Mouse (Mus musculus) kidney, embryonic 14.5 days (tissue): ENCODE measurements around the gene Sema5a. TPM values are rescaled to one million over a fixed set of nuclear protein-coding genes. Genes with fewer than 3 reads are reported as not detected.

Experiments used
- ATAC-seq: fragments of 200-750 bp; cut with Nextera tagmentation; 2 replicates; pipeline ENCODE4 v1.8.0; 2017; ENCODE audit warnings: moderate number of reproducible peaks, mild to moderate bottlenecking, moderate TSS enrichment, moderate library complexity; ENCODE audit not compliant: low FRiP score, low TSS enrichment
- H3K27ac ChIP-seq: fragments of 300-500 bp; sonication (generic); 2 replicates; pipeline ENCODE4 v1.5.1; 2014; ENCODE audit warnings: low read depth, mild to moderate bottlenecking, low read length, moderate library complexity, mixed read lengths
- H3K27me3 ChIP-seq: fragments of 300-500 bp; sonication (generic); 2 replicates; pipeline ENCODE4 v1.6.1; 2014; ENCODE audit warnings: mild to moderate bottlenecking, low read length; ENCODE audit not compliant: control insufficient read depth, insufficient read depth
- H3K36me3 ChIP-seq: fragments of 300-500 bp; sonication (generic); 2 replicates; pipeline ENCODE4 v1.6.1; 2014; ENCODE audit warnings: low read length, mixed read lengths; ENCODE audit not compliant: control insufficient read depth, insufficient read depth
- H3K4me1 ChIP-seq: fragments of 300-500 bp; sonication (generic); 2 replicates; pipeline ENCODE4 v1.6.1; 2014; ENCODE audit warnings: low read length, mixed read lengths; ENCODE audit not compliant: control insufficient read depth, insufficient read depth
- H3K4me2 ChIP-seq: fragments of 300-500 bp; sonication (generic); replicated peaks from 2 replicates; pipeline ENCODE4 v1.6.1; 2014; ENCODE audit warnings: low read depth, mild to moderate bottlenecking, low read length
- H3K4me3 ChIP-seq: fragments of 300-500 bp; sonication (generic); 2 replicates; pipeline ENCODE4 v1.5.1; 2014; ENCODE audit warnings: mild to moderate bottlenecking, low read length
- H3K9ac ChIP-seq: fragments of 300-500 bp; sonication (generic); 2 replicates; pipeline ENCODE4 v1.6.1; 2014; ENCODE audit warnings: low read depth, mild to moderate bottlenecking, low read length, moderate library complexity
- H3K9me3 ChIP-seq: fragments of 300-500 bp; sonication (generic); 2 replicates; pipeline ENCODE4 v1.6.1; 2016; ENCODE audit warnings: low read length; ENCODE audit not compliant: control insufficient read depth
- WGBS: fragments of 180-500 bp; shearing (Covaris S2); extraction: QIAGEN DNeasy Blood & Tissue Kit; methylation state at CpG from one replicate; pipeline ENCODE4 v1.1.7; 2014; 5-methylcytosine and 5-hydroxymethylcytosine counted together
- polyA plus RNA-seq: library from polyadenylated mRNA; unstranded; fragments of >200 nt; fragmentation: Nextera tagmentation; extraction: Ambion mirVana; gene quantifications from 2 replicates; pipeline ENCODE4 v1.2.1, GENCODE M21; 2014

Gene Sema5a
- polyA plus RNA-seq, 1 experiment from 2014 or later: 30.2 TPM

DNA sequence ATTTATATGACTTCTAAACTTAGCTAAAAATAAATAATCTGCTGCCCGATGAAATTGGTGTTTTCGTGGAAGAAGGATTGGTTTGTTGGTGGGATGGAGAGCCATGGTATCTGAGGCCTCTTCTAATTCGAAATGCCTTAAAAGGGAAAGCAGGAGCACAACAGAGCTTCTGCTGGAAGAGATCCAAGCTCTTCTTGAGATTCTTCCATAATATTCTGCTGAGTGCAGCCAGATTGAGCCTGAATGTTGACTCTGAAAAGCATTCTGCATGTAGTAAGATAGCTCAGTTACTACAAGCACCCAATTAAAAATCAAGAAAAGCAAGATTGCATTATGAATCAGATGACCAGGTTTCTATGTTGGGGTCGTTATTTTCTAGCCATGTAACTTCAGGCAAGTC is 36.8 kb downstream of the Sema5a start:
- H3K9me3 ChIP-seq: no peaks in the 10 kb centered on the region
- no peak overlapping the region for H3K9ac ChIP-seq
- H3K27me3 ChIP-seq: no peaks in the 10 kb centered on the region
- H3K27ac ChIP-seq: no peak overlapping the region
- no peaks in the 10 kb centered on the region for H3K36me3 ChIP-seq
- ATAC-seq: no peak
- 0 out of 2 replicates have a peak, but pooled peaks cover 4% of the 10 kb centered on the region for H3K4me1 ChIP-seq
- no peak overlapping the region for H3K4me3 ChIP-seq
- no peak overlapping the region for H3K4me2 ChIP-seq
- WGBS: 87% methylated on average over 4 of the region's 4 CpGs

- Histone ChIP-seq H3K27ac (no peak overlapping the region), H3K9ac (no peak overlapping the region), H3K4me3 (no peak overlapping the region), H3K36me3 (no peaks in the 10 kb centered on the region), H3K27me3 (no peaks in the 10 kb centered on the region), H3K4me1 (0 out of 2 replicates have a peak, but pooled peaks cover 4% of the 10 kb centered on the region), H3K4me2 (no peak overlapping the region), H3K9me3 (no peaks in the 10 kb centered on the region)
- WGBS: 49% methylated on average over 2 of the region's 2 CpGs
- no peak for ATAC-seq
Measured at GRCm38 (mm10) chr15:32284688-32285087, 40.1 kb downstream of the Sema5a start.

DNA sequence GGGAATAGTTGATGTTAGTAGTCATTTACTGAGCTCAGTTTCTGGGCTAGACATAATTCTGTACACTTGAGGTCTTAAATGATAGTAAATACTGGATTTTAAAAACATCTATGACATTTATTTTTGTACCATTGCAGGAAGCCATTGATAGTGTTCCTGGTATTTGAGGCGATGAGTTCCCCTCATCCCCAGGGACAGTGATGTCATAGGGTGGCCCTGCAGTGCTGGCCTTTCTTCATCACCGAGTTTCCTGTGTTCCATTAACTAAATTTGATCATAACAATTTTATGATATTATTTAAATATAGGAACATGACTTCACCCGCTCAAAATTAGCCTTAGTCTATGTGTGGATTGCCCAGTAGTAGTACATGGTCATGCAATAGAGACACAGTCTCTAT is 41.7 kb downstream of the Sema5a start:
- no peak overlapping the region for H3K4me3 ChIP-seq
- 0 out of 2 replicates have a peak, but pooled peaks cover 4% of the 10 kb centered on the region for H3K4me1 ChIP-seq
- H3K4me2 ChIP-seq: no peak overlapping the region
- no peak for ATAC-seq
- no peaks in the 10 kb centered on the region for H3K9me3 ChIP-seq
- H3K36me3 ChIP-seq: no peaks in the 10 kb centered on the region
- H3K27ac ChIP-seq: no peak overlapping the region
- H3K9ac ChIP-seq: no peak overlapping the region
- H3K27me3 ChIP-seq: no peaks in the 10 kb centered on the region
- 85% methylated on average over 3 of the region's 3 CpGs for WGBS

- Histone ChIP-seq H3K9me3 (no peaks in the 10 kb centered on the region), H3K9ac (no peak overlapping the region), H3K4me3 (no peak overlapping the region), H3K4me1 (0 out of 2 replicates have a peak, but pooled peaks cover 4% of the 10 kb centered on the region), H3K27me3 (no peaks in the 10 kb centered on the region), H3K36me3 (no peaks in the 10 kb centered on the region), H3K27ac (no peak overlapping the region), H3K4me2 (no peak overlapping the region)
- peak; percentile 46; the same call in 1 of the 2 replicates for ATAC-seq
- 30% methylated on average over 6 of the region's 6 CpGs for WGBS
Measured at GRCm38 (mm10) chr15:32288480-32288879, 43.9 kb downstream of the Sema5a start.

GRCm38 (mm10) chr15:32291000-32291399 is 46.4 kb downstream of the Sema5a start:
- no peak overlapping the region for H3K4me3 ChIP-seq
- 0 out of 2 replicates have a peak, but pooled peaks cover 4% of the 10 kb centered on the region for H3K4me1 ChIP-seq
- no peaks in the 10 kb centered on the region for H3K36me3 ChIP-seq
- 89% methylated on average over 3 of the region's 3 CpGs for WGBS
- H3K9me3 ChIP-seq: no peaks in the 10 kb centered on the region
- H3K27me3 ChIP-seq: no peaks in the 10 kb centered on the region
- H3K4me2 ChIP-seq: no peak overlapping the region
- H3K27ac ChIP-seq: no peak overlapping the region
- no peak for ATAC-seq
- H3K9ac ChIP-seq: no peak overlapping the region

- no peak overlapping the region for H3K27ac ChIP-seq
- peaks cover 5% of the 10 kb centered on the region; the same call in 1 of the 2 replicates for H3K4me1 ChIP-seq
- H3K4me3 ChIP-seq: no peak overlapping the region
- WGBS: 81% methylated on average over 6 of the region's 6 CpGs
- H3K4me2 ChIP-seq: no peak overlapping the region
- no peak for ATAC-seq
- no peaks in the 10 kb centered on the region for H3K9me3 ChIP-seq
- no peaks in the 10 kb centered on the region for H3K27me3 ChIP-seq
- no peak overlapping the region for H3K9ac ChIP-seq
- no peaks in the 10 kb centered on the region for H3K36me3 ChIP-seq
Measured at GRCm38 (mm10) chr15:32296523-32296922, 51.9 kb downstream of the Sema5a start.

GRCm38 (mm10) chr15:32297266-32297665 is 52.7 kb downstream of the Sema5a start:
- ATAC-seq: no peak
- Histone ChIP-seq H3K4me2 (no peak overlapping the region), H3K27me3 (no peaks in the 10 kb centered on the region), H3K4me3 (no peak overlapping the region), H3K27ac (no peak overlapping the region), H3K9ac (no peak overlapping the region), H3K36me3 (no peaks in the 10 kb centered on the region), H3K4me1 (peaks cover 5% of the 10 kb centered on the region; the same call in 1 of the 2 replicates), H3K9me3 (no peaks in the 10 kb centered on the region)
- 82% methylated on average over 5 of the region's 5 CpGs for WGBS

- Histone ChIP-seq H3K4me3 (no peak overlapping the region), H3K4me1 (peaks cover 5% of the 10 kb centered on the region; the same call in 1 of the 2 replicates), H3K27ac (no peak overlapping the region), H3K9me3 (no peaks in the 10 kb centered on the region), H3K4me2 (no peak overlapping the region), H3K9ac (no peak overlapping the region), H3K27me3 (no peaks in the 10 kb centered on the region), H3K36me3 (no peaks in the 10 kb centered on the region)
- no peak for ATAC-seq
- WGBS: 48% methylated on average over 6 of the region's 6 CpGs
Measured at GRCm38 (mm10) chr15:32298525-32298924, 53.9 kb downstream of the Sema5a start.

- no peak for ATAC-seq
- peaks cover 9% of the 10 kb centered on the region for H3K4me1 ChIP-seq
- H3K27me3 ChIP-seq: no peaks in the 10 kb centered on the region
- no peak overlapping the region for H3K27ac ChIP-seq
- H3K36me3 ChIP-seq: no peaks in the 10 kb centered on the region
- H3K9ac ChIP-seq: no peak overlapping the region
- no peaks in the 10 kb centered on the region for H3K9me3 ChIP-seq
- WGBS: 69% methylated on average over 4 of the region's 4 CpGs
- no peak overlapping the region for H3K4me3 ChIP-seq
- H3K4me2 ChIP-seq: no peak overlapping the region
Measured at GRCm38 (mm10) chr15:32300991-32301390, 56.4 kb downstream of the Sema5a start.
